Mouse (Mus musculus): ENCODE data around the gene Ak5.

The Ak5 gene

GRCm38 (mm10) chr3:152483800-152484199 is 184.4 kb downstream of the Ak5 start:
- in situ Hi-C loops (cut with MboI; ENCODE audit: unreplicated experiment in 2 of 2): loop anchor here (10.0 to 25.0 kb wide), 2 partner anchors 371 to 1461 kb away; partner anchors contain the start of gene Acadm (in 1 of the 2)

GRCm38 (mm10) chr3:152482182-152482581 is 186.0 kb downstream of the Ak5 start:
- in situ Hi-C loops (cut with MboI; ENCODE audit: unreplicated experiment in 2 of 2): loop anchor here (10.0 to 25.0 kb wide), 2 partner anchors 370 to 1463 kb away; partner anchors contain the start of gene Acadm (in 1 of the 2)

- in situ Hi-C loops (cut with MboI; ENCODE audit: unreplicated experiment in 2 of 2): loop anchor here (10.0 to 25.0 kb wide), 2 partner anchors 368 to 1464 kb away; partner anchors contain the start of gene Acadm (in 1 of the 2)
Measured at GRCm38 (mm10) chr3:152480336-152480735, 187.8 kb downstream of the Ak5 start.

- in situ Hi-C loops (cut with MboI; ENCODE audit: unreplicated experiment in 2 of 2): loop anchor here (5.0 to 25.0 kb wide), 8 partner anchors 82 to 1176 kb away; partner anchors contain the start of genes Nexn (in 1 of the 2), Pigk (in 1 of the 2) and Zzz3 (in 1 of the 2)
Measured at GRCm38 (mm10) chr3:152478599-152479435, 189.3 kb downstream of the Ak5 start.

GRCm38 (mm10) chr3:152477796-152478527 is 190.2 kb downstream of the Ak5 start:
- in situ Hi-C loops (cut with MboI; ENCODE audit: unreplicated experiment in 2 of 2): loop anchor here (5.0 to 25.0 kb wide), 8 partner anchors 81 to 1177 kb away; partner anchors contain the start of genes Nexn (in 1 of the 2), Pigk (in 1 of the 2) and Zzz3 (in 1 of the 2)

GRCm38 (mm10) chr3:152475894-152476293 is 192.3 kb downstream of the Ak5 start:
- in situ Hi-C loops (cut with MboI; ENCODE audit: unreplicated experiment in 2 of 2): loop anchor here (5.0 to 25.0 kb wide), 8 partner anchors 79 to 1179 kb away; partner anchors contain the start of genes Nexn (in 1 of the 2), Pigk (in 1 of the 2) and Zzz3 (in 1 of the 2)

- in situ Hi-C loops (cut with MboI; ENCODE audit: unreplicated experiment in 2 of 2): loop anchor here (5.0 to 25.0 kb wide), 8 partner anchors 78 to 1180 kb away; partner anchors contain the start of genes Nexn (in 1 of the 2), Pigk (in 1 of the 2) and Zzz3 (in 1 of the 2)
Measured at GRCm38 (mm10) chr3:152475278-152475669, 192.9 kb downstream of the Ak5 start.

- in situ Hi-C loops (cut with MboI; ENCODE audit: unreplicated experiment in 2 of 2): loop anchor here (5.0 to 25.0 kb wide), 9 partner anchors 77 to 1463 kb away; partner anchors contain the start of genes Acadm (in 1 of the 2), Nexn (in 1 of the 2), Pigk (in 1 of the 2) and Zzz3 (in 1 of the 2)
Measured at GRCm38 (mm10) chr3:152474582-152475277, 193.4 kb downstream of the Ak5 start.

GRCm38 (mm10) chr3:152472676-152473075 is 195.5 kb downstream of the Ak5 start:
- in situ Hi-C loops (cut with MboI; ENCODE audit: unreplicated experiment in 2 of 2): loop anchor here (10.0 to 25.0 kb wide), 5 partner anchors 208 to 1465 kb away; partner anchors contain the start of genes Acadm (in 1 of the 2), Nexn (in 1 of the 2) and Pigk (in 1 of the 2)

GRCm38 (mm10) chr3:152470347-152470746 is 197.8 kb downstream of the Ak5 start:
- in situ Hi-C loops (cut with MboI; ENCODE audit: unreplicated experiment in 2 of 2): loop anchor here (10.0 to 25.0 kb wide), 5 partner anchors 206 to 1467 kb away; partner anchors contain the start of genes Acadm (in 1 of the 2), Nexn (in 1 of the 2) and Pigk (in 1 of the 2)

GRCm38 (mm10) chr3:152469423-152470200 is 198.5 kb downstream of the Ak5 start:
- in situ Hi-C loops (cut with MboI; ENCODE audit: unreplicated experiment in 2 of 2): loop anchor here (10.0 to 25.0 kb wide), 5 partner anchors 205 to 1468 kb away; partner anchors contain the start of genes Acadm (in 1 of the 2), Nexn (in 1 of the 2) and Pigk (in 1 of the 2)

GRCm38 (mm10) chr3:152468569-152469041 is 199.6 kb downstream of the Ak5 start:
- in situ Hi-C loops (cut with MboI; ENCODE audit: unreplicated experiment in 2 of 2): loop anchor here in 1 of 2 experiments (25.0 kb wide), 1 partner anchor 1469 kb away; the partner anchor contains the start of gene Acadm

- in situ Hi-C loops (cut with MboI; ENCODE audit: unreplicated experiment in 2 of 2): loop anchor here in 1 of 2 experiments (25.0 kb wide), 1 partner anchor 1469 kb away; the partner anchor contains the start of gene Acadm
Measured at GRCm38 (mm10) chr3:152468032-152468431, 200.1 kb downstream of the Ak5 start.

- in situ Hi-C loops (cut with MboI; ENCODE audit: unreplicated experiment in 2 of 2): loop anchor here in 1 of 2 experiments (25.0 kb wide), 1 partner anchor 1470 kb away; the partner anchor contains the start of gene Acadm
Measured at GRCm38 (mm10) chr3:152467312-152467711, 200.8 kb downstream of the Ak5 start.

- in situ Hi-C loops (cut with MboI; ENCODE audit: unreplicated experiment in 2 of 2): loop anchor here in 1 of 2 experiments (25.0 kb wide), 1 partner anchor 1470 kb away; the partner anchor contains the start of gene Acadm
Measured at GRCm38 (mm10) chr3:152466849-152467248, 201.3 kb downstream of the Ak5 start.

- in situ Hi-C loops (cut with MboI; ENCODE audit: unreplicated experiment in 2 of 2): loop anchor here in 1 of 2 experiments (25.0 kb wide), 1 partner anchor 1472 kb away; the partner anchor contains the start of gene Acadm
Measured at GRCm38 (mm10) chr3:152465338-152465737, 202.8 kb downstream of the Ak5 start.

- in situ Hi-C loops (cut with MboI; ENCODE audit: unreplicated experiment in 2 of 2): loop anchor here in 1 of 2 experiments (25.0 kb wide), 1 partner anchor 1473 kb away; the partner anchor contains the start of gene Acadm
Measured at GRCm38 (mm10) chr3:152464462-152464861, 203.7 kb downstream of the Ak5 start.

- in situ Hi-C loops (cut with MboI; ENCODE audit: unreplicated experiment in 2 of 2): loop anchor here in 1 of 2 experiments (25.0 kb wide), 1 partner anchor 1474 kb away; the partner anchor contains the start of gene Acadm
Measured at GRCm38 (mm10) chr3:152462900-152463299, 205.3 kb downstream of the Ak5 start.

Data from v-Abl transformed pro-B cells (cell line).